Mouse (Mus musculus) adrenal gland, adult 8-10 months (tissue): ENCODE data around the gene Uchl4. TPM values are rescaled to one million over a fixed set of nuclear protein-coding genes. Genes with fewer than 3 reads are reported as not detected.

ENCODE experiments used
- DNase-seq: peaks from one replicate; pipeline ENCODE4 v3.0.0; 2022
- microRNA-seq, 2 experiments: library from miRNA; unstranded; fragments of <30 nt; microRNA quantifications; one replicate each; pipeline ENCODE4 v1.2.0; 2022
- total RNA-seq, 4 experiments: library from RNA; stranded (reverse); gene quantifications; 2 replicates each; pipeline ENCODE4 v1.2.4; 2022

Uchl4 gene
- total RNA-seq, 4 experiments from 2014 or later: 1.5 to 2.7 (median 2.4) TPM

DNA sequence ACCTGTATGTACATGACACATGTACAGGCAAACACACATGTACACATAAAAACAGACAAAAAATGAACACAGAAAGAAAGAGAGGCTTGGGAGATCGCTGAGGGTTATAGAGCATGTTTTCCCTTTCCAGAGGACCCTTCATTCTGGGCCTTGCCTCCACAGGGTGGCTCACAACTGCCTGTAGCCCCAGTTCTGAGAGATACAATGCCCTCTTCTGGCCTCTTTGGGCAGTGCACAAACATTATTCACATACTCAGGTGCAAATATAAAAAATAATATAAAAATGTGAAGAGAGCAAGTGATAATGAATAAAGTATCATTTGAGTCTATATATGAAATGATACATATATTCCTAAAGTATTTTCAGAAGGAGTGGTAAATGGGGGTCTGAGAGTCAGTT lies 39.9 kb downstream of the Uchl4 start:
- DNase-seq: no peak

GRCm38 (mm10) chr9:64277706-64278105 lies 42.7 kb downstream of the Uchl4 start:
- DNase-seq: peak; percentile 36

GRCm38 (mm10) chr9:64278665-64279310 lies 43.8 kb downstream of the Uchl4 start:
- no peak for DNase-seq

DNA sequence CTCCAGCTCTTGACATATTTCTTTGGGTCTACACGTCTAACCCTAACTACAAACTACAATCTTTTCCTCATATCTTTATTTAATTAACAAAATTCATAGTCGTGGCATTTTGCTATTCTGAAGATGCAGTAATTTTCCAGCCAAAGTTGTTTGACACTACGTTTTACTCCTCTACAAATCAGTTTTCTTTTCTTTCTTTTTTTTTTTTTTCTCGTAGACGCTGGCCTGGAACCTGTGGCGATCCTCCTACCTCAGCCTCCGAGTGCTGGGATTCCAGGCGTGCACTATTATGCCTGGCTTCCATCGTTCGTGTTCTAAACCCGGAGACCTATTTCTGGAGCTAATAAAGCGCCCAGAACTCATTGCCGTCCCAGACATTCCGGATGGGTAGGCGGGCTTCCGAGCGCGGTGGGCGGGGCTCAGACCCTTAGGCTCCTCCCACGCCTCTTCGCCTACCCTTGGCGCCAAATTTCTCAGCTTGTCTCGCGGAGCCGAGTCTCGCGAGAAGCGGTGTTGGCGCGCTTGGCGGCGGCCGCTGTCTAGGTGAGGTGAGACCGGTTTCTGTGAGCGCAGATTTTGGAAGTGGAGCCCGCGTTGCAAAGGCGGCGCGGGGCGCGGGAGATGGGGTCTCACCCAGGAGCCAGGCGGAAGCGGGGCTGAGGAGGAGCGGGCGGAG lies 46.2 kb downstream of the Uchl4 start, which contains the start of gene Tipin:
Gene Tipin (plus strand): TSS at position 477 of the 676 bp plus-strand sequence.
- DNase-seq: peak; percentile 90

DNA sequence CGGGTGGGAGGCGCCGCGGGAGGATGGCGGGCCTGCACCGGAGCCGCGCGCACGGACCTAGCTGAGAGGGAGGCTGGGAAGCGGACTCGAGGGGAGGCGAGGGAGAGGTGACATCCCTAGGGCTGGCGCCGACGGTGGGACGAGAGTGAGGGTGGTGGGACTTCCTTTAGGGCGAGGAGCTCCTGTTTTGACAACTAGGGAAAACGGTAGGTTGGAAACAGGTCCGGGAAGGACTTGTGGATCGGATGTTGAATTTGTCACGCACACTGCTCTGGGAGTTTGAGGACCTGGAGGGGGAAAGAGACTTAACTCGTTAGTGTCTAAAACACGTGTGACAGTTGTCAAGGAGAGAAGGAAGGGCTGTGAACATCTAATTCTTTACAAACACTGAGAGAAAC lies 46.8 kb downstream of the Uchl4 start:
- DNase-seq: no peak

- DNase-seq: no peak
Observed at GRCm38 (mm10) chr9:64282404-64282987, 47.5 kb downstream of the Uchl4 start.

Small RNAs within 50 kb of the gene (microRNA-seq; reads per million reads assigned to microRNA genes)
- 0 reads per million in 2 experiments for gene Gm24106

Other genes with a start within 250 kb of the Uchl4 start
- gene Smad6, start 213.1 kb upstream of the Uchl4 start, total RNA-seq: 10 to 100 TPM in 1 of 4 experiments, 1 to 10 TPM in 3; 7.6 to 11.1 (median 8.6) TPM
- gene Lctl, start 118.1 kb upstream of the Uchl4 start, total RNA-seq: 10 to 100 TPM in 1 of 4 experiments, 1 to 10 TPM in 2, not detected in 1; 3.1 to 22.6 (median 9.1) TPM
- gene Zwilch, start 62.1 kb upstream of the Uchl4 start, total RNA-seq: 10 to 100 TPM in 1 of 4 experiments, 1 to 10 TPM in 3; 3.5 to 10.2 (median 6.3) TPM
- gene Rpl4, start 61.8 kb upstream of the Uchl4 start, total RNA-seq: 100 to 1,000 TPM; 875 to 953 (median 912) TPM
- 10 to 100 TPM; 22.0 to 28.1 (median 24.7) TPM for gene Snapc5, start 55.9 kb upstream of the Uchl4 start, total RNA-seq
- gene Map2k1, start 18.4 kb downstream of the Uchl4 start, total RNA-seq: 10 to 100 TPM; 83.4 to 93.7 (median 91.9) TPM
- 10 to 100 TPM; 15.2 to 32.4 (median 20.6) TPM for gene Tipin, start 46.4 kb downstream of the Uchl4 start, total RNA-seq
- 10 to 100 TPM; 20.4 to 26.2 (median 23.3) TPM for gene Dis3l, start 106.1 kb downstream of the Uchl4 start, total RNA-seq
- gene Megf11, start 150.4 kb downstream of the Uchl4 start, total RNA-seq: 1 to 10 TPM in 2 of 4 experiments, under 1 TPM in 2; 0.29 to 2.1 (median 1.2) TPM